Mouse (Mus musculus): ENCODE measurements at regions not wholly inside any gene's neighbourhood (a gene's known extent, or its start where the extent isn't known, plus 50 kb on each side); places are given as distances from the start of the nearest gene placed in this dataset.

DNA sequence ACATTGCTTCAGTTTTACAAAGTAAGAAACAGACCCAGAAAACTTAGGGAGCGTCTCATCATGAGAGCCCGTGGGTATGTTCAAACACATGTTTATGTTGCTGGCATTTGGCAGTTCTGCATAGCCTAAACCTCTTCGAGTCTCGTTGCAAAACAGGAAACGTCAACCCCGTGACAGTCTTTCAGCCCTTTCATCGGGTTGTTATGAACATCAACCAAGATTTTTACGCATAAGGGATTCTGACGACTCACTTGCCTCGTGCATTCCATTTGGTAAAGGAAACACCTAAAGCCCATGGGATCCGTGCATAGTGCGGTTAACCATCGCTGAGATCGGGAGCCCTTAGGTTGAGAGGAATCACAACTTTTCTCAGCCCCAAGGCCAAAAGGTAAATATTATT lies 115.7 kb downstream of the Gpam start:
- Histone ChIP-seq H3K36me3 (ENCODE audit: control insufficient read depth, insufficient read depth, low read length) (no peaks in the 10 kb centered on the region), H3K4me1 (ENCODE audit: control insufficient read depth, insufficient read depth, low read length) (no peaks in the 10 kb centered on the region), H3K27me3 (replicated peaks; ENCODE audit: control insufficient read depth, insufficient read depth, low read length) (no peaks in the 10 kb centered on the region), H3K4me2 (ENCODE audit: low read length) (no peak overlapping the region), H3K27ac (ENCODE audit: low read depth, low read length) (no peak overlapping the region), H3K9me3 (replicated peaks; ENCODE audit: control insufficient read depth, low read length) (0 out of 2 replicates have a peak, but pooled peaks cover 3% of the 10 kb centered on the region), H3K9ac (ENCODE audit: low read length) (no peak overlapping the region), H3K4me3 (ENCODE audit: low read depth, low read length) (no peak overlapping the region)
- no peak for DNase-seq (ENCODE audit: low spot score)
- 93% methylated on average over 14 of the region's 14 CpGs for WGBS
- no peak for ATAC-seq

DNA sequence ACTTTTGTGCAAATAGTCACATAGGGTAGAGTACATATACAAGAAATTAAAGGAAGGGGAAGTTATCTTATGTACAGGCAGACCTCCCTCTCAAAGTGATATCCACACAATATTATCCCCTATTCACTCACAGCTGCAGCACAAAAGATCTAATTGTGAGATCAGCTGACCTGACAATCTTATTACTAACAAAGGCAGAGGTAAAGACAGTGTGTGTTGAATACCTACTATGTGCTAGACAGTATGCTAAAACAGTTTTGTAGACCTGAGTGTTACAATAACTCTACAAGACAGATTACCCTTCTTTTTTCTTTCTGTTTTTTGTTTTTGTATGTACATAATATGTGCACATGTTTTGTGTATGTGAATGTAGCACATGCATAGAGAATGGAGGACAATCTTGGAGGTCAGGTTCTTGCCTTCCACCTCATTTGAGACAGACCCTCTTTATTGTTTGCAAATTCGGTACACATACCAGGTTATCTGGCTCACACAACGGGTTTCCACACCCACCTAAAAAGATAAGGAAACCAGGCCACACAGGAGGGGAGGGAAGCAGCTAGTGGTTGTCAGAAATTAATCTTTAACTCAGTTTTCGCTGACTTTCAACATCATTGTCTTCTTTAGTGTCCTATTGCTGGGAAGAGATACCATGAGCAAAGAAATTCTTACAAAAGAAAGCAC lies 118.4 kb downstream of the Gpam start:
- Histone ChIP-seq H3K4me2 (ENCODE audit: low read length) (no peak overlapping the region), H3K9ac (ENCODE audit: low read length) (no peak overlapping the region), H3K4me3 (ENCODE audit: low read depth, low read length) (no peak overlapping the region), H3K9me3 (replicated peaks; ENCODE audit: control insufficient read depth, low read length) (0 out of 2 replicates have a peak, but pooled peaks cover 3% of the 10 kb centered on the region), H3K27ac (ENCODE audit: low read depth, low read length) (no peak overlapping the region), H3K27me3 (replicated peaks; ENCODE audit: control insufficient read depth, insufficient read depth, low read length) (no peaks in the 10 kb centered on the region), H3K4me1 (ENCODE audit: control insufficient read depth, insufficient read depth, low read length) (no peaks in the 10 kb centered on the region), H3K36me3 (ENCODE audit: control insufficient read depth, insufficient read depth, low read length) (no peaks in the 10 kb centered on the region)
- DNase-seq (ENCODE audit: low spot score) (no peak), ATAC-seq (no peak)
- WGBS: 94% methylated on average over 3 of the region's 3 CpGs

DNA sequence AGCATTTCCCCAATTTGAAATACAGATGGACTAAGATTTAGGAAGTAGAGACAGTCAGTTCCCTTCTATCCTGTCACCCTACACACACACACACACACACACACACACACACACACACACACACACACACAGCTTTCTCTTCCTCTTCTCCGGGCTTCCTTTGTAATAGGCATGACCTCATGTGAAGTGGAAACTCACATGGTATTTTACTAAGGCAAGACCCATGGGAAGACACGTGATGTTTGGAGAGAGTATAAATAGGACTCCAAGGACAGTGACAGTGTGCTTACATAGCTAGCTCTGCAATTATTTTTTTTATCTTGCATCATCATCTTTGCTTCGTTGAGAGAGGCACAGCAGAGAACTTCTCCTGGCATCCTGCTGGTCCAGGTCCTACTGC lies 137.1 kb downstream of the Gpam start:
- Histone ChIP-seq H3K27me3 (replicated peaks; ENCODE audit: control insufficient read depth, insufficient read depth, low read length) (no peaks in the 10 kb centered on the region), H3K4me3 (ENCODE audit: low read depth, low read length) (no peak overlapping the region), H3K9me3 (replicated peaks; ENCODE audit: control insufficient read depth, low read length) (no peaks in the 10 kb centered on the region), H3K4me2 (ENCODE audit: low read length) (no peak overlapping the region), H3K27ac (ENCODE audit: low read depth, low read length) (no peak overlapping the region), H3K36me3 (ENCODE audit: control insufficient read depth, insufficient read depth, low read length) (no peaks in the 10 kb centered on the region), H3K4me1 (ENCODE audit: control insufficient read depth, insufficient read depth, low read length) (no peaks in the 10 kb centered on the region), H3K9ac (ENCODE audit: low read length) (no peak overlapping the region)
- ATAC-seq (no peak), DNase-seq (ENCODE audit: low spot score) (no peak)
- WGBS: 70% methylated on average over 3 of the region's 3 CpGs

DNA sequence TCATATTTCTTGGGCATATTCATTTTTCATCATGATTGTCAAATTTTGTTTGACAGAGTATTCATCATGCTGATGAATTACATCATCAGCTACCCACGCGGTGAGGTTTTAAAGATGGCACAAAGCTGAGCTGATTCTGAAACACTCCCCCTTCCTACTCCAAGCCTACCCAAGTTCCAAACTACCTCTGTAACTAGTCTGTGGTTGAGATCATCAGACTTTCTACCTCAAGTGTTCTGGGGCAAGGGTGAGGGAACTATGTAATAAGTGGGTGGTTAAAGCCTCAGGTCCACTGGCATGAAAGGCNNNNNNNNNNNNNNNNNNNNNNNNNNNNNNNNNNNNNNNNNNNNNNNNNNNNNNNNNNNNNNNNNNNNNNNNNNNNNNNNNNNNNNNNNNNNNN lies 142.5 kb downstream of the Gpam start:
- Histone ChIP-seq H3K36me3 (ENCODE audit: control insufficient read depth, insufficient read depth, low read length) (no peaks in the 10 kb centered on the region), H3K27ac (ENCODE audit: low read depth, low read length) (no peak overlapping the region), H3K9me3 (replicated peaks; ENCODE audit: control insufficient read depth, low read length) (no peaks in the 10 kb centered on the region), H3K27me3 (replicated peaks; ENCODE audit: control insufficient read depth, insufficient read depth, low read length) (no peaks in the 10 kb centered on the region), H3K9ac (ENCODE audit: low read length) (no peak overlapping the region), H3K4me2 (ENCODE audit: low read length) (no peak overlapping the region), H3K4me1 (ENCODE audit: control insufficient read depth, insufficient read depth, low read length) (no peaks in the 10 kb centered on the region), H3K4me3 (ENCODE audit: low read depth, low read length) (no peak overlapping the region)
- DNase-seq (ENCODE audit: low spot score) (no peak), ATAC-seq (no peak)
- WGBS: 94% methylated on average over 2 of the region's 2 CpGs

DNA sequence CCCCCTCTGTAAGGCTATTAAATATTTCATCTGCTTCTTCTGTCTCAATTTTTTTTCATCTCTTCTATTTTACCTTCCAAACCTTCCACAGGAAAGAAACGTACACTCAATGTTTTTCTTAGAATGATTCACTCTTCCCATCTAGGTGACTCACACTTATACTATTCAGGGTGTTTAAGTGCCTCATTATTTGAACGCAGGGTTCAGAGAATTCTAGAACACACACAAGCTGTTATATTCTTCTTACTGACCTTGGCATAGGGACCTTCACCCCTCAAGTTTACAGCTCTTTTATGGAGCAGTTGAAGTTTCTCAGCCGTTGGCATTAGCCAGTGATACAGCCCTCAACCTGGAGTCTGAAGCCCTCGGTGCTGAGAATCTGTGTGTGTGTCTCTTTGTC lies 144.2 kb downstream of the Gpam start:
- H3K4me1 ChIP-seq (ENCODE audit: control insufficient read depth, insufficient read depth, low read length): no peaks in the 10 kb centered on the region
- no peaks in the 10 kb centered on the region for H3K9me3 ChIP-seq (replicated peaks; ENCODE audit: control insufficient read depth, low read length)
- H3K4me2 ChIP-seq (ENCODE audit: low read length): no peak overlapping the region
- ATAC-seq (no peak), DNase-seq (ENCODE audit: low spot score) (no peak)
- 75% methylated on average over 4 of the region's 4 CpGs for WGBS
- no peaks in the 10 kb centered on the region for H3K36me3 ChIP-seq (ENCODE audit: control insufficient read depth, insufficient read depth, low read length)
- H3K4me3 ChIP-seq (ENCODE audit: low read depth, low read length): no peak overlapping the region
- no peaks in the 10 kb centered on the region for H3K27me3 ChIP-seq (replicated peaks; ENCODE audit: control insufficient read depth, insufficient read depth, low read length)
- H3K27ac ChIP-seq (ENCODE audit: low read depth, low read length): no peak overlapping the region
- H3K9ac ChIP-seq (ENCODE audit: low read length): no peak overlapping the region

DNA sequence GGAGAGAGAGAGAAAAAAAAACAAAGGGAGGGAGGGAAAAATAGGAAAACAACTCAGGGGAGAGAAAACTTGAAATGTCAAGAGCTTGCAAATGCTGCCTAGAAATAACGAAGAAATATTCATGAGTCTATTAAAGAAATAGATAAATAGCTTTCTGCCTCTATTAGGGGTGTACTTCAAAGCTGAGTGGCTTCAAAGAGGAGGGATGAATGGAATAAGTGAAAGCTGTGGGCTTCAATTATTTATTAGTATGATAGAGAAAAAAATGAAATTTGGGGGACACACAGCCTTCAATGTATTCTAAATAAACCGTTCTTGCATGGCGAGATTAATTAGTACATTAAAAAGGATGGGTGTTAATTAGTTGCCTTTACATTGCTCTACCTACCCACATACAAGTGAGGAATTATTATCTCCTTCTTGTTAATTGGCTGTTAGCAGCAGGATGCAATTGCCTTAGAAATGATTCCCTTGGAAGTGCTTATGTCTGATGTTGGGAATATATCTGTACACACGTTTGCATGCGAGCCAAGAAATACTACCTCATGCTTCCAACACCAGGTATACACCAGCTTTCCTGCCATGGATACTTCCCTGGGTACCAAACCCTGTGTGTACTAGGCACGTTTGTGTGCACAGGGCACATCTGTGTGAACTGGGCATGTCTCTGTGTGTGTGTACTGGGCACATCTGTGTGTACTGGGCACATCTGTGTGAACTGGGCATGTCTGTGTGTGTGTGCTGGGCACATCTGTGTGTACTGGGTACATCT lies 155.4 kb downstream of the Gpam start:
- H3K4me1 ChIP-seq (ENCODE audit: control insufficient read depth, insufficient read depth, low read length): no peaks in the 10 kb centered on the region
- H3K27me3 ChIP-seq (replicated peaks; ENCODE audit: control insufficient read depth, insufficient read depth, low read length): no peaks in the 10 kb centered on the region
- H3K4me3 ChIP-seq (ENCODE audit: low read depth, low read length): no peak overlapping the region
- no peaks in the 10 kb centered on the region for H3K9me3 ChIP-seq (replicated peaks; ENCODE audit: control insufficient read depth, low read length)
- H3K27ac ChIP-seq (ENCODE audit: low read depth, low read length): no peak overlapping the region
- no peak overlapping the region for H3K9ac ChIP-seq (ENCODE audit: low read length)
- H3K36me3 ChIP-seq (ENCODE audit: control insufficient read depth, insufficient read depth, low read length): no peaks in the 10 kb centered on the region
- DNase-seq (ENCODE audit: low spot score): peak; percentile 9
- ATAC-seq: no peak
- WGBS: 41% methylated on average over 6 of the region's 6 CpGs
- no peak overlapping the region for H3K4me2 ChIP-seq (ENCODE audit: low read length)

DNA sequence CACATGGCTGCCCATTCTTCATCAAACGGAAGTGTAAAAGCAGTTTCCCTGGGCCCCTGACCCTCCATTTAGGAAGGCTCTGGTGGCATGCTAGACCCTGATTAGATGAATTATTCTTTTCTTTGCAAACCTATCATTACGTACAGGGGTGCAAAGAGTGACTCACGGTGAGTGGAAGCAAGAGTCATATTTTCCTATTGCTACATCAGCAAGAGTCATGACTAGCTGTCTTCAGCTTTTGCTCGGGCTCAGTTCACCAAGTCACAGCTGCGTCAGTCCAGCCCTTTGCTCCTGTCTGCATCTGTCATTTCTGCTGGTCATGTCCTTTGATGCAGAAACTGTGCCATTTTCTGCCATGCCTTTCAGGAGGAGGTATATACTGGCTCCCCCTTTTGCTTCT lies 168.7 kb downstream of the Gpam start:
- ATAC-seq: no peak
- no peaks in the 10 kb centered on the region for H3K9me3 ChIP-seq (replicated peaks; ENCODE audit: control insufficient read depth, low read length)
- H3K4me1 ChIP-seq (ENCODE audit: control insufficient read depth, insufficient read depth, low read length): no peaks in the 10 kb centered on the region
- DNase-seq (ENCODE audit: low spot score): no peak
- no peaks in the 10 kb centered on the region for H3K27me3 ChIP-seq (replicated peaks; ENCODE audit: control insufficient read depth, insufficient read depth, low read length)
- no peak overlapping the region for H3K9ac ChIP-seq (ENCODE audit: low read length)
- H3K27ac ChIP-seq (ENCODE audit: low read depth, low read length): no peak overlapping the region
- 92% methylated on average over 5 of the region's 5 CpGs for WGBS
- H3K36me3 ChIP-seq (ENCODE audit: control insufficient read depth, insufficient read depth, low read length): no peaks in the 10 kb centered on the region
- H3K4me2 ChIP-seq (ENCODE audit: low read length): no peak overlapping the region
- no peak overlapping the region for H3K4me3 ChIP-seq (ENCODE audit: low read depth, low read length)

DNA sequence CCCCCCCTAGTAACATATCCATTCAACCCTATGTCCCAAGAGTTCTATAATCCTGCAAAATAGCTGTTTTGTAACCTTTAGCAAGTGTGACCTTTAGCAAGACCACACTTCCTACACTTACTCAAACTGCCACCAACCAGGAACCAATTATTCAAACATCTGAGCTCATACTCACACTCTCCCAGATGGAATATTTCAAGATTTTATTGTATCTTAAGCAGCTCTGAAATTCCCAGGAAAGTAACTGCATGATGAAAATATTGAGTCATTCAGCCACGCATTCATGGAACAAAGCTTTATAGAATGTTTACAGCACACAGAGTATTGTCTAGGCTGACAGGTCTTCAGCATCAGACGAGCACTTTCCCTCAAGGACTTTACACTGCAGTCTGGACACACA lies 171.9 kb downstream of the Gpam start:
- Histone ChIP-seq H3K9me3 (replicated peaks; ENCODE audit: control insufficient read depth, low read length) (no peaks in the 10 kb centered on the region), H3K27ac (ENCODE audit: low read depth, low read length) (no peak overlapping the region), H3K4me1 (ENCODE audit: control insufficient read depth, insufficient read depth, low read length) (no peaks in the 10 kb centered on the region), H3K4me3 (ENCODE audit: low read depth, low read length) (no peak overlapping the region), H3K9ac (ENCODE audit: low read length) (no peak overlapping the region), H3K36me3 (ENCODE audit: control insufficient read depth, insufficient read depth, low read length) (no peaks in the 10 kb centered on the region), H3K27me3 (replicated peaks; ENCODE audit: control insufficient read depth, insufficient read depth, low read length) (no peaks in the 10 kb centered on the region), H3K4me2 (ENCODE audit: low read length) (no peak overlapping the region)
- DNase-seq (ENCODE audit: low spot score) (no peak), ATAC-seq (no peak)
- WGBS: 42% methylated on average over 2 of the region's 2 CpGs

DNA sequence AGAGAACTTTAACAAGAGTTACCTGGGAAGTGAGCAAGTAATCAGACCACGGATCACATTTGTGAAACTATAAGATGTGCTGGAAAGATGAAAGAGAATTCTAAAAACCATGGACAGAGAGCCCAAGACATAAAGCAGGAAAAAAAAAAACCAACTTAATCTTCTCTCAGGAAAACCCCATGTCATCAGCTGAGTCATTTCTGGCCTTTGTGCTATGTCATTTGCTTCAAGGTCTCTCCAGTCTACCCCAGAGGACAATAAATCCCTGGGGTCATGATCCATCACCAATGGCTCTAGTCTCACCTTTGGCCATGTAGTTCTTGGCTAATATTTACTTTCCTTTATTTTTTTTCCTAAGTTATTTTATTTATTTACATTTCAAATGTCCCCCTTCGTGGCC lies 174.5 kb downstream of the Gpam start:
- Histone ChIP-seq H3K27me3 (replicated peaks; ENCODE audit: control insufficient read depth, insufficient read depth, low read length) (no peaks in the 10 kb centered on the region), H3K4me1 (ENCODE audit: control insufficient read depth, insufficient read depth, low read length) (no peaks in the 10 kb centered on the region), H3K4me3 (ENCODE audit: low read depth, low read length) (no peak overlapping the region), H3K36me3 (ENCODE audit: control insufficient read depth, insufficient read depth, low read length) (no peaks in the 10 kb centered on the region), H3K9me3 (replicated peaks; ENCODE audit: control insufficient read depth, low read length) (no peaks in the 10 kb centered on the region), H3K4me2 (ENCODE audit: low read length) (no peak overlapping the region), H3K9ac (ENCODE audit: low read length) (no peak overlapping the region), H3K27ac (ENCODE audit: low read depth, low read length) (no peak overlapping the region)
- DNase-seq (ENCODE audit: low spot score): no peak
- ATAC-seq: no peak
- 68% methylated on average over 2 of the region's 2 CpGs for WGBS

All from forebrain, embryonic 14.5 days (tissue).